ENCODE assay signal across 10 mouse cellular contexts in the genomic region with DNA sequence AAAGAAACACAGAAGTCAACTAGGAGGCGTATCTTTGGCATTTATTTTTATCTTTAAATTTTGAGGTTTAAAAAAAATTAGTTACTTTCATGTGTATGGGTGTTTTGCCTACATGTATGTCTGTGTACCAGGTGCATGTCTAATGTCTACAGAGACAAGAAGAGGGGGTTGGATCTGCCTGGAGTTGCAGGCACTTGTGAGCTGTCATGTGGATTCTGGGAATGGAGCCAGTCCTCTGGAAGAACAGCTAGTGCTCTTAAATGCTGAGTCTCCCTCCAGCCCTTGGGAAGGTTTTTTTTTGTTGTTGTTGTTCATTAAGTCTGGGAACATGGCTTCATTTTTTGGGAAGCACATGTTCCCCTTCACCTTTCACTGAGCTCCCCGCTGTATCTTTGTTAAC. TPM values are rescaled to one million over a fixed set of nuclear protein-coding genes. Genes with fewer than 3 reads are reported as not detected.
DNase-seq lines count a peak whose midpoint lies in the region; ATAC-seq lines count a peak whose summit lies in the region.
"Had no signal": no experiment of that assay in that cellular context is flagged by ENCODE, and none has a peak within 500 bp of the region (broad histone marks: within the 10 kb centered on the region; RNA-seq: fewer than 3 reads in every experiment).

No protein-coding gene starts in this region.

- ATAC-seq in embryonic facial prominence, embryonic 13.5 days (ENCODE audit: insufficient number of reproducible peaks, insufficient read depth, low FRiP score, low TSS enrichment, low read depth), result no peak
- peak; percentile 83 for ATAC-seq in heart, embryonic 16.5 days (replicated peaks; ENCODE audit: extremely low read depth, insufficient read depth, low FRiP score)

- no peak for DNase-seq in embryonic facial prominence, embryonic 10.5 days (ENCODE audit: low spot score)
- DNase-seq in layer of hippocampus, adult 18-20 months (ENCODE audit: low spot score in 2 of 2), result peak; percentile 32 to 77
- DNase-seq in layer of hippocampus, postnatal 25 days (ENCODE audit: extremely low spot score in 1 of 2, low spot score in 1 of 2), result no peak
- DNase-seq in lung, postnatal 36 days, result peak; percentile 34
- no peak for DNase-seq in yolk sac, embryonic 10.5 days (ENCODE audit: low spot score)
- DNase-seq in c-Kit-positive CD71-positive TER-119-positive erythroid progenitor cells, embryonic 14.5 days (ENCODE audit: low spot score), result no peak

- H3K27ac ChIP-seq in embryonic facial prominence, embryonic 13.5 days, result 0 out of 2 replicates have a peak overlapping the region, but pooled peaks have one; percentile 7
- no peak overlapping the region for H3K27ac ChIP-seq in embryonic facial prominence, embryonic 10.5 days (replicated peaks)
- H3K27ac ChIP-seq in heart, embryonic 16.5 days (ENCODE audit: low read length), result peak overlapping the region; percentile 76

- H3K4me3 ChIP-seq in embryonic facial prominence, embryonic 13.5 days, result no peak overlapping the region
- no peak overlapping the region for H3K4me3 ChIP-seq in embryonic facial prominence, embryonic 10.5 days
- H3K4me3 ChIP-seq in heart, embryonic 16.5 days (ENCODE audit: low read length), result no peak overlapping the region

- no peaks in the 10 kb centered on the region for H3K27me3 ChIP-seq in embryonic facial prominence, embryonic 13.5 days
- no peaks in the 10 kb centered on the region for H3K27me3 ChIP-seq in embryonic facial prominence, embryonic 10.5 days (replicated peaks; ENCODE audit: low read depth, poor library complexity, severe bottlenecking)
- H3K27me3 ChIP-seq in heart, embryonic 16.5 days (ENCODE audit: control insufficient read depth, insufficient read depth, low read length), result no peaks in the 10 kb centered on the region

- H3K9me3 ChIP-seq in embryonic facial prominence, embryonic 13.5 days, result no peaks in the 10 kb centered on the region
- no peaks in the 10 kb centered on the region for H3K9me3 ChIP-seq in embryonic facial prominence, embryonic 10.5 days
- H3K9me3 ChIP-seq in heart, embryonic 16.5 days (replicated peaks; ENCODE audit: control insufficient read depth, low read length), result no peaks in the 10 kb centered on the region

- WGBS in embryonic facial prominence, embryonic 13.5 days, result 63% methylated on average over 2 of the region's 2 CpGs
- 86% methylated on average over 2 of the region's 2 CpGs for WGBS in embryonic facial prominence, embryonic 10.5 days
- WGBS in heart, embryonic 16.5 days, result 57% methylated on average over 2 of the region's 2 CpGs

- H3K4me2 ChIP-seq in embryonic facial prominence, embryonic 13.5 days, result no peak overlapping the region
- H3K4me2 ChIP-seq in heart, embryonic 16.5 days (ENCODE audit: low read depth, low read length), result no peak overlapping the region

- no peak overlapping the region for H3K9ac ChIP-seq in embryonic facial prominence, embryonic 13.5 days
- H3K9ac ChIP-seq in heart, embryonic 16.5 days (ENCODE audit: low read length), result no peak overlapping the region

- no peaks in the 10 kb centered on the region for H3K36me3 ChIP-seq in embryonic facial prominence, embryonic 13.5 days
- H3K36me3 ChIP-seq in embryonic facial prominence, embryonic 10.5 days (replicated peaks), result no peaks in the 10 kb centered on the region
- H3K36me3 ChIP-seq in heart, embryonic 16.5 days (ENCODE audit: control insufficient read depth, insufficient read depth), result peaks cover 2% of the 10 kb centered on the region; the same call in 1 of the 2 replicates

- H3K4me1 ChIP-seq in embryonic facial prominence, embryonic 13.5 days, result 0 out of 2 replicates have a peak, but pooled peaks cover 3% of the 10 kb centered on the region
- H3K4me1 ChIP-seq in embryonic facial prominence, embryonic 10.5 days, result no peaks in the 10 kb centered on the region
- peaks cover 20% of the 10 kb centered on the region for H3K4me1 ChIP-seq in heart, embryonic 16.5 days (ENCODE audit: control insufficient read depth, insufficient read depth, low read length)

RNA-seq across cellular contexts. Expression of gene Slc2a2, which starts 58.7 kb away (rescaled TPM):
- polyA plus RNA-seq in embryonic facial prominence, embryonic 13.5 days (2015; fragmentation: Nextera tagmentation; extraction: Ambion mirVana), result 0.07 and 0.51 TPM in 2 replicates
- 0.04 TPM in 2 replicates for polyA plus RNA-seq in embryonic facial prominence, embryonic 10.5 days (2016; fragmentation: Nextera tagmentation; extraction: Ambion mirVana)
- total RNA-seq in layer of hippocampus, adult 18-20 months (2021), result not detected
- total RNA-seq in layer of hippocampus, postnatal 25 days (2021), result not detected
- polyA plus RNA-seq in heart, embryonic 16.5 days (2015; fragmentation: Nextera tagmentation; extraction: Ambion mirVana), result 0.12 TPM in 2 replicates
- total RNA-seq: gastrocnemius, postnatal 36 days had no signal
- polyA plus RNA-seq: C2C12 had no signal

Comparison
In these comparisons a context has a peak if more than half of its experiments do, and no peak if none do; other contexts are left out.
1. DNase-seq: peak in layer of hippocampus, adult 18-20 months (2 of 2) and lung, postnatal 36 days (single experiment); none in embryonic facial prominence, embryonic 10.5 days (single experiment), layer of hippocampus, postnatal 25 days (0 of 2), yolk sac, embryonic 10.5 days (single experiment) and c-Kit-positive CD71-positive TER-119-positive erythroid progenitor cells, embryonic 14.5 days (single experiment).